Mouse (Mus musculus) intestine, postnatal 0 days (tissue): ENCODE data around the gene Lamtor2. TPM values are rescaled to one million over a fixed set of nuclear protein-coding genes. Genes with fewer than 3 reads are reported as not detected.
A peak's percentile ranks its signal among the peaks of the same experiment; 100 is the strongest.

Experiments used
- ATAC-seq: fragments of 200-750 bp; cut with Nextera tagmentation; 2 replicates; pipeline ENCODE4 v1.8.0; 2017; ENCODE audit warnings: mild to moderate bottlenecking, moderate TSS enrichment, moderate library complexity
- H3K27ac ChIP-seq: fragments of 300-500 bp; sonication (generic); 2 replicates; pipeline ENCODE4 v1.5.1; 2014; ENCODE audit warnings: mild to moderate bottlenecking, low read depth, low read length, moderate library complexity
- H3K27me3 ChIP-seq: fragments of 300-500 bp; sonication (generic); replicated peaks from 2 replicates; pipeline ENCODE4 v1.6.1; 2014; ENCODE audit warnings: low read length, mixed read lengths; ENCODE audit not compliant: control insufficient read depth, insufficient read depth
- H3K36me3 ChIP-seq: fragments of 300-500 bp; sonication (generic); 2 replicates; pipeline ENCODE4 v1.6.1; 2014; ENCODE audit warnings: mild to moderate bottlenecking, moderate library complexity; ENCODE audit not compliant: control insufficient read depth, insufficient read depth
- H3K4me1 ChIP-seq: fragments of 300-500 bp; sonication (generic); replicated peaks from 2 replicates; pipeline ENCODE4 v1.6.1; 2014; ENCODE audit warnings: antibody characterized with exemption, low read length, mixed read lengths; ENCODE audit not compliant: control insufficient read depth, insufficient read depth
- H3K4me2 ChIP-seq: fragments of 300-500 bp; sonication (generic); replicated peaks from 2 replicates; pipeline ENCODE4 v1.6.1; 2014; ENCODE audit warnings: low read depth, mild to moderate bottlenecking, moderate library complexity
- H3K4me3 ChIP-seq: fragments of 300-500 bp; sonication (generic); 2 replicates; pipeline ENCODE4 v1.5.1; 2014; ENCODE audit warnings: low read depth, low read length
- H3K9ac ChIP-seq: fragments of 300-500 bp; sonication (generic); 2 replicates; pipeline ENCODE4 v1.6.1; 2014; ENCODE audit warnings: mild to moderate bottlenecking, low read depth, low read length
- H3K9me3 ChIP-seq: fragments of 300-500 bp; sonication (generic); 2 replicates; pipeline ENCODE4 v1.6.1; 2016; ENCODE audit warnings: mixed run types; ENCODE audit not compliant: control insufficient read depth
- CTCF ChIP-seq: sonication (generic); IDR thresholded peaks from 2 replicates; pipeline ENCODE4 v1.5.1; 2016; ENCODE audit warnings: low read depth, mild to moderate bottlenecking, control low read depth, antibody characterized with exemption, moderate library complexity
- WGBS: fragments of 180-500 bp; shearing (Covaris S2); extraction: QIAGEN DNeasy Blood & Tissue Kit; methylation state at CpG from one replicate; pipeline ENCODE4 v1.1.7; 2014; 5-methylcytosine and 5-hydroxymethylcytosine counted together
- polyA plus RNA-seq: library from polyadenylated mRNA; unstranded; fragments of >200 nt; fragmentation: Nextera tagmentation; extraction: Ambion mirVana; gene quantifications from 2 replicates; pipeline ENCODE4 v1.2.1, GENCODE M21; 2015

The Lamtor2 gene
- polyA plus RNA-seq, 1 experiment from 2014 or later, result 171 TPM

DNA sequence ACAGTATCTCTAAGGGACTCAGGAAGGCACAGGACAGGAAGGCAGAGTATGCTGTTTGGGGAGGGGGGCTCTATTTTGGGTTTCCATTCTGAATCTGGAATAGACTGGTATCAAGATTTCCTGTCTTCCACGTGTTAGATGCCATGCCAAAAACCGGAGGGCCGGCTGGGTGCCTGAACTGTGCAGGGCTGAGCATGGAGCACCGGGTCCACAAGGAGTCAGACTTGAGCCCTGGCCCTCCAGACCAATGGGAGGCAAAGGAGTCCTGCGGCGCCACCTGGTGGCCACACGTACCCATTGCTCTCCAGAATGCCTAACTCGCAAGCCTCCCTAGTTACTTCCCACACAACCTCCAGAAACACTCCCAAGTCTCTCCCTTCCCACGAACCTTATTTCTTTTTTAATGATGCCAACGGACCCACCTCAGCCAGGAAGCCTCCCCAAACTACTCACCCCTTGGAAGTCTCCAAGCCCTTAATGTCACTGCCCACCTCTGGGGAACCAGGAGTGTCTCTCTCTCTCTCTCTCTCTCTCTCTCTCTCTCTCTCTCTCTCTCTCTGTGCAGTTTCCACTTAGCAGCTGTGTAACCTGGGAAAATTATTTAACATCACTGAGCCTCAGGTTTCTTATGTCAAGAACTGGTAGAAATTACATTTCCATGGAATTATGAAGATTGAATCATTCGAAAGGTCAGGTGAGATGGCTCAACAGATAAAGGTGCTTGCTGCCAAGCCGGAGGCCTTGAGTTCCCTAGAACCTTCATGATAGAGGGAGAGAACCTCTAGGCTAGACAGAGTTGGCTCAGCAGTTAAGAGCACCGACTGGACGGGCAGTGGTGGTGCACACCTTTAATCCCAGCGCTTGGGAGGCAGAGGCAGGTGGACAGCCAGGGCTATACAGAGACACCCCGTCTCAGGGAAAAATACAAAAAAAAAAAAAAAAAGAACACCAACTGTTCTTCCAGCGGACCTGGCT, 26.4 kb downstream of the Lamtor2 start:
- Histone ChIP-seq H3K4me1 (no peaks in the 10 kb centered on the region; the same call in 1 of the 2 replicates), H3K4me2 (no peak overlapping the region), H3K4me3 (no peak overlapping the region), H3K36me3 (no peaks in the 10 kb centered on the region; the same call in 1 of the 2 replicates), H3K9ac (no peak overlapping the region), H3K27me3 (no peaks in the 10 kb centered on the region), H3K9me3 (no peaks in the 10 kb centered on the region), H3K27ac (no peak overlapping the region)
- WGBS, result 35% methylated on average over 17 of the region's 17 CpGs
- peak; percentile 70 for ATAC-seq
- TF ChIP-seq CTCF, result peak; percentile 100

DNA sequence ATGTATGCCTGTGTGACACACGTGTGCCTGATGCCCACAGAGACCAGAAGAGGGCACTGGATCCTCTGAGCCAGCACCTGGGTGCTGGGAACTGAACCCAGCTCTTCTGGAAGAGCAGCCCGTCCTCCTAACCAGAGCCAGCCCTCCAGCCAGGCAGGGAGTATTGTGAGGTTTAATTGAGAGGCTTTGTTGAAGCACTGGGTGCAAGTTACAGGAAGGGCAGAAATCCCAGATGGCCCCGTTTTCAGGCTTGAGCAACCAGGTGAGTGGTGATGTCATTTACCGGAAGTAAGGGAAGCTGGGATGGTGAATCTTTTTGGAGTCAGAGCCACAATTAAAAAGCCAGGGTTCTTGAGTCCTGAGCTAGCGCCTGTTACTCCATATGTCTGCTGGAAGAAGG, 27.9 kb downstream of the Lamtor2 start:
- H3K4me2 ChIP-seq, result no peak overlapping the region
- 84% methylated on average over 5 of the region's 5 CpGs for WGBS
- no peaks in the 10 kb centered on the region for H3K27me3 ChIP-seq
- ATAC-seq, result no peak
- H3K4me3 ChIP-seq, result no peak overlapping the region
- no peaks in the 10 kb centered on the region for H3K9me3 ChIP-seq
- no peak overlapping the region for H3K9ac ChIP-seq
- H3K4me1 ChIP-seq, result no peaks in the 10 kb centered on the region
- H3K27ac ChIP-seq, result no peak overlapping the region
- no peaks in the 10 kb centered on the region; the same call in 1 of the 2 replicates for H3K36me3 ChIP-seq
- no peak for TF ChIP-seq CTCF

- WGBS, result 80% methylated on average over 8 of the region's 8 CpGs
- TF ChIP-seq CTCF, result no peak
- no peaks in the 10 kb centered on the region for H3K27me3 ChIP-seq
- no peak overlapping the region for H3K27ac ChIP-seq
- no peaks in the 10 kb centered on the region for H3K9me3 ChIP-seq
- H3K4me1 ChIP-seq, result no peaks in the 10 kb centered on the region
- no peak overlapping the region for H3K4me3 ChIP-seq
- H3K4me2 ChIP-seq, result no peak overlapping the region
- ATAC-seq, result no peak
- H3K36me3 ChIP-seq, result no peaks in the 10 kb centered on the region; the same call in 1 of the 2 replicates
- no peak overlapping the region for H3K9ac ChIP-seq
Measured at GRCm38 (mm10) chr3:88523027-88523426, 29.8 kb downstream of the Lamtor2 start.

DNA sequence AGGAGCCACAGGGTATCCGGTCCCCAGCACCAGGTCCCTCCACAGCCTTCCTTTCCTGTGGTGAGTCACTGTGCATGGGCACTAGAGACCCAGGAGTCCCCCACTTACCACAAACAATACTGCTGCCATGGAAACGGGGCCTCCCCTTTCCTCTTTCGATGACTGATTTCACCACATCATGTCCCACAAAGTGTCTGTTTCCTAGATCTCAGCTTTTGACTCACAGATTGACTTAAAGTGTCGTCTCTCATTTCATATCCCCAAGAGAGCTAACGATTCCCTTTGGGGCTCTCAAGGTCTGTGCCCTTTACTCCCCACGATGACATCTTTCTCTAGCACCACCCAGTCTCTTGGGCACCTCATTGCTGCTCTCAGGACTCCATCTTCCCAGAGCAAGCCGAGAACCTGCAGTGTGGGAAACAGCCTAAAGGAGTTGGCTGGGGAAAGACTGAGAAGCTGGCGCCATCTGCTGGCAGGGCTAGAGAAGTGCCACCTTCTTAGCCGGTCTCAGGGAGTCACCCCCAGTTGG, 31.0 kb downstream of the Lamtor2 start:
- Histone ChIP-seq H3K4me2 (no peak overlapping the region), H3K27ac (no peak overlapping the region), H3K9me3 (no peaks in the 10 kb centered on the region), H3K9ac (no peak overlapping the region), H3K4me3 (no peak overlapping the region), H3K4me1 (no peaks in the 10 kb centered on the region), H3K27me3 (no peaks in the 10 kb centered on the region), H3K36me3 (no peaks in the 10 kb centered on the region; the same call in 1 of the 2 replicates)
- WGBS, result 39% methylated on average over 9 of the region's 9 CpGs
- peak; percentile 41; the same call in 1 of the 2 replicates for ATAC-seq
- peak; percentile 98 for TF ChIP-seq CTCF

- Histone ChIP-seq H3K9me3 (no peaks in the 10 kb centered on the region), H3K4me3 (no peak overlapping the region), H3K36me3 (no peaks in the 10 kb centered on the region; the same call in 1 of the 2 replicates), H3K4me2 (no peak overlapping the region), H3K4me1 (no peaks in the 10 kb centered on the region), H3K9ac (no peak overlapping the region), H3K27me3 (no peaks in the 10 kb centered on the region), H3K27ac (no peak overlapping the region)
- no peak for ATAC-seq
- 90% methylated on average over 6 of the region's 6 CpGs for WGBS
- TF ChIP-seq CTCF, result no peak
Measured at GRCm38 (mm10) chr3:88521156-88521555, 31.7 kb downstream of the Lamtor2 start.

DNA sequence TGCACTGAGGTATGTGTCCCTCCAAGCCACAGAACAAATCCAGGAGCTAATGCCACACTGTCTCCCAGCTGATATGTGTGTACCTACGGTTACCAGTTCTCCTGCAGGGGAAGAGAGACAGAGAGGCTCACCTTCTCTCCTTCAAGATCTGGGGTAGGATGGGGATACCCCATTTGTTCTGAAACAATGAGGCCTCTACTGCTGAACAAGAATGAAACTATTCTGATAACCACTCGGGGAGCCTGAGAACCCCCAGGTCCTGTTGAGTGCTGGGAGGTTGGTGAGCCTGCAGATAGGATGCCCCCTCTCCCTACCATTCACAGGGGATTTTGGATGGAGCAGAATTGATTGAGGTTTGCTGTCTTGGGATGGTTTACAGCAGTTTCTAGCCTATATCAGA, 32.8 kb downstream of the Lamtor2 start:
- H3K27ac ChIP-seq, result no peak overlapping the region
- ATAC-seq, result no peak
- 83% methylated on average over 2 of the region's 2 CpGs for WGBS
- TF ChIP-seq CTCF, result no peak
- H3K9me3 ChIP-seq, result no peaks in the 10 kb centered on the region
- H3K4me2 ChIP-seq, result no peak overlapping the region
- 0 out of 2 replicates have a peak, but pooled peaks cover 7% of the 10 kb centered on the region for H3K4me1 ChIP-seq
- H3K36me3 ChIP-seq, result no peaks in the 10 kb centered on the region; the same call in 1 of the 2 replicates
- no peak overlapping the region for H3K9ac ChIP-seq
- no peak overlapping the region for H3K4me3 ChIP-seq
- no peaks in the 10 kb centered on the region for H3K27me3 ChIP-seq
